Mouse (Mus musculus): ENCODE measurements at regions not wholly inside any gene's neighbourhood (a gene's known extent, or its start where the extent isn't known, plus 50 kb on each side); places are given as distances from the start of the nearest gene placed in this dataset.

DNA sequence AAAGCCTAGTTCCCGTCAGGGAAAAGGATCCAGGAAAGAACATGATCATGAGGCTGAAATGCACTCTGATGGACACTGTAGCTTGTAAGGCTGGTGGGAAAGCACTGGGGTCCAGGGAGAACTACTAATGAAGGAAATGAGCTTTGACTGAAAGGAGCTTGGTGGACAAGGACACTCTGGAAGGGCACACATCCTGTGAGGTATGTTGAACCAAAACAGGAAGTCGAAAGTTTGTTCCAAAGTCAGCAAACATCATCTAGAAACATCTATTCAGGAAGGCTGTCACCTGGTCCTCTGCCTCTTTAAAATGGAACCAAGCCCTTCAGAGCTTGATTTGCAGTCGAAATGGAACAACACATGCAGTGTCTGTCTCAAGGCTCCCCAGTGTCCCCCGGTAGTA lies 143.1 kb downstream of the Hlx start:
- no peaks in the 10 kb centered on the region for H3K4me1 ChIP-seq
- H3K9me3 ChIP-seq (replicated peaks): no peaks in the 10 kb centered on the region
- H3K27ac ChIP-seq (replicated peaks): no peak overlapping the region
- no peak overlapping the region for H3K4me3 ChIP-seq
- H3K36me3 ChIP-seq: no peaks in the 10 kb centered on the region
- 84% methylated on average over 4 of the region's 4 CpGs for WGBS
- H3K27me3 ChIP-seq (ENCODE audit: low read depth, poor library complexity, severe bottlenecking): no peaks in the 10 kb centered on the region
- no peak for DNase-seq (ENCODE audit: low spot score)

DNA sequence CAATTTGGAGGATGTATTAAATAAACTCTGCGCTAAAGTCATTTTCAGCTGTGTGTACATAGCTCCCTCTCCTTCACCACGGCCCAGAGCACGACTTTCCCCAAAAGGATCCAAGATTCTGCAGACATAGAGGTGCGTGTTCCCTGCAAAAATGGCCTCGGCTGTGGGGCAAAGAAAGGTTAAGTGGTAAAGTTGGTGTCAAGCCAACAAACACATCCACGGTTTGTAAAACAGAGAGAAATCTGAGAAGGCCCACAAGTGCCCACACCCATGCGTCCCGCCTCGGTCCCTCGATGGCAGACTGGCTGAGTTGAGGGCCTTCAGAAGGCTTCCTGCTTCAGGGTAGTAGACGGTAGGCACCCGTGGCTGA lies 147.9 kb downstream of the Hlx start:
- H3K9me3 ChIP-seq (replicated peaks): no peaks in the 10 kb centered on the region
- DNase-seq (ENCODE audit: low spot score): no peak
- 84% methylated on average over 12 of the region's 12 CpGs for WGBS
- H3K27ac ChIP-seq (replicated peaks): no peak overlapping the region
- no peak overlapping the region for H3K4me3 ChIP-seq
- no peaks in the 10 kb centered on the region for H3K27me3 ChIP-seq (ENCODE audit: low read depth, poor library complexity, severe bottlenecking)
- H3K4me1 ChIP-seq: no peaks in the 10 kb centered on the region
- no peaks in the 10 kb centered on the region for H3K36me3 ChIP-seq

DNA sequence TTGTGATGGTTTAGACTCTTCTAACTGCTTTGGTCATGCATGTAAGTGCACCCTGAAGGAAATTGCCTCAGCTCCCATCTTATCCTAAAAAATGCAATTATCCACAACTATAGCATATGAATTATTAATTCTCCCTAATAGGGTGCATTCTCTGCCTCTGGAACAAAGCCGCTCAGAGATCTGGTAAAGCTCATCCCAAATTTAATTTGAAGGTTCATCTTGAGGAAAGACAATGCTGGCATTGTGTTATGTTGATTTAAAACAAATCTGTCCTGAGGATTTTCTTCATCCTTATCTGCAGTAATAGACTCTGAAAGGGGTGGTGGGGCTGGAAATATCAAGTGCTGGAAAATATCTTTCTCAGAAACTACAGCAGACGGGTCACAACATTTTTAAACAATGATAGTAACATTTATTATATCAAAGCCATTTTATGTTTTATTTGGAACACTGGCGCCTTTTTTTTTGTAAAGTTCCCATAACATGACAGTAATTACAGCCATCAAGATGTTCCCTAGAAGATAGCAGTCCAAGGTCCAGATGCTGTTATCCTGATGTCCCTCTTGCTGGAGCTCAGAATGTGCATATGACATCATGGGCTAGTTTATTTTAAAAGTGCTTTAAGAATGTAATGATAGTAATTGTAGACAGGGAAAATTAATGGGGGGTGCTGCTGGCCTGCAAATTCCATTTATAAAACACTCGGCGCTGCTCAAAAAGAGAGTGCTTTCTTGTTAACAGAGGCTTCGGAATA lies 148.5 kb downstream of the Hlx start:
- WGBS: 92% methylated on average over 6 of the region's 6 CpGs
- Histone ChIP-seq H3K4me3 (no peak overlapping the region), H3K9me3 (replicated peaks) (no peaks in the 10 kb centered on the region), H3K4me1 (no peaks in the 10 kb centered on the region), H3K27me3 (ENCODE audit: low read depth, poor library complexity, severe bottlenecking) (no peaks in the 10 kb centered on the region), H3K36me3 (no peaks in the 10 kb centered on the region), H3K27ac (replicated peaks) (no peak overlapping the region)
- DNase-seq (ENCODE audit: low spot score): no peak

DNA sequence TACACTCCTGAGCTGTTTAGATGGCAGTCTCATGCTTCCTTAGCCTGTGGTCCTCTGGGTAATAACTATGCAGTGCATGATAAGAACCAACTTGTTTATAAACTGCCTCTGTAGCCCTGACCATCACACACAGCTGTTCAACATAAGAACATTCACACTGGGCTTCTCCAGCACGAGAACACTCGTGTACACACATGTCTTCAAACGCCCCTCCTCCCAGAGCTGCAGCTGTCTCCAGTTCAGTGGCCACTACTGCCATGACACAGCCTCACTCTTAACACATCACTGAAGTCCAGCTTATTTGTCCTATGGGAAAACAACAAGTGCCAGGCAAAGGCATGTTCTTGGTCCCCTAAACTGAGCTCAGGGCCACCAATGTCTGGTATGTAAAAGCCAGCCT lies 152.9 kb downstream of the Hlx start:
- no peak for DNase-seq (ENCODE audit: low spot score)
- no peaks in the 10 kb centered on the region for H3K27me3 ChIP-seq (ENCODE audit: low read depth, poor library complexity, severe bottlenecking)
- no peak overlapping the region for H3K27ac ChIP-seq (replicated peaks)
- no peaks in the 10 kb centered on the region for H3K9me3 ChIP-seq (replicated peaks)
- 84% methylated on average over 3 of the region's 3 CpGs for WGBS
- H3K4me1 ChIP-seq: no peaks in the 10 kb centered on the region
- no peak overlapping the region for H3K4me3 ChIP-seq
- no peaks in the 10 kb centered on the region for H3K36me3 ChIP-seq

DNA sequence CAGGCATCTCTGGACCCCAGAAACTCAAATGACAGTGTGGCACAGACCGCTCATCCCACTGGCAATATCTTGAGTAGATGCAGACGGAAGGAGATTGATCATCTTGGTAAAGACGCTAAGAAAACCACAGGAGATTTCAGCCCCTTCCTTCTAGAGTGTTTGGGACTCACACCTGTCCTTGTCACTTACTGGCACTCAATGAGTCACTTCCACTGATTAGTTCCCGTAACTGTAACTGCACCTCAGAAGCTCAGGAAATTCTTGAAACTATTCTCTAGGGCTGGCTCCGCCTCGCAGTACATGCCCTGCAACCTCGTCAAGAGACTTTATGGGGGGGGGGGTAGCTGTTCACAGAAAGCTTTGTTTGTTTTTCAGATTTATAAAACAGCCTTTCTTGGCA lies 155.9 kb downstream of the Hlx start:
- H3K4me3 ChIP-seq: no peak overlapping the region
- no peaks in the 10 kb centered on the region for H3K4me1 ChIP-seq
- no peaks in the 10 kb centered on the region for H3K27me3 ChIP-seq (ENCODE audit: low read depth, poor library complexity, severe bottlenecking)
- no peak overlapping the region for H3K27ac ChIP-seq (replicated peaks)
- WGBS: 85% methylated on average over 7 of the region's 7 CpGs
- no peaks in the 10 kb centered on the region for H3K9me3 ChIP-seq (replicated peaks)
- H3K36me3 ChIP-seq: no peaks in the 10 kb centered on the region
- no peak for DNase-seq (ENCODE audit: low spot score)

DNA sequence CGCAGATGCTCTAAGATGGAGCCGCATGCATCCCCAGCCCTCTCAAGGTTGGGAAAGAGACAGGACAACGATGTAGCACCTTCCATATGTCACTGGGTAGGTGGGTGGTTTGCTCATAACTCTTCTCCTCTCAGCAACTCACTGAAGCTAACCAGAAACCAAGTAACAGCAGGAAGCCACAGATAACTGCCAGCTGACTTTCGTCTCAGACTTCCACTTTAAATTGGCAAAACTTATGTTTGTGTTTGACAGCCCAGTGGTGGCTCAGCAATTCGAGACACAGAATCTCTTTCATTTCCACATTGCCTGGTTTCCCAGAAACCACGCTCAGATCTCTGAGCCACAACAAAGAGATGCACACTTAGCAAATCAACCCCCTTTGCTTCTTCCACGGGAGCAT lies 159.1 kb downstream of the Hlx start:
- WGBS: 78% methylated on average over 7 of the region's 7 CpGs
- DNase-seq (ENCODE audit: low spot score): no peak
- H3K27me3 ChIP-seq (ENCODE audit: low read depth, poor library complexity, severe bottlenecking): no peaks in the 10 kb centered on the region
- no peaks in the 10 kb centered on the region for H3K9me3 ChIP-seq (replicated peaks)
- H3K4me3 ChIP-seq: no peak overlapping the region
- no peak overlapping the region for H3K27ac ChIP-seq (replicated peaks)
- H3K4me1 ChIP-seq: no peaks in the 10 kb centered on the region
- H3K36me3 ChIP-seq: no peaks in the 10 kb centered on the region

DNA sequence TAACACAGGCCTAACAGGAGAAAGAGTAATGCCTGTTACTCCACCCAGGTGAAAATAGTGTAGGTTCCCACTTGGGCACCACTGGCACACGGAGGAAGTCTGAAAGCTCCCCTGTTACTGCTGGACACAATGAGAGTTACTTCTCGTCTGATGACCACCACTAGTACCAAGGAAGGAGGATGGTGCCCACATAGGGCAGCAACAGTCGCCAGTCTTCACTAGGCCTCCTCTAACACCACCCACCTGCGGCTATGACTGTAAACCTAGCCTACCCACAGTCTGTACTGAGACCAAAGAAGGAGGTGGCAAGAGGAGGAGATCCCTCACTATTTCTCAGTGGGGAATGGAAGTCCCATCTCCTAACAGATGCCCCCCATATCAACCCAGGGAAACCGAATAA lies 161.7 kb downstream of the Hlx start:
- H3K27ac ChIP-seq (replicated peaks): no peak overlapping the region
- no peaks in the 10 kb centered on the region for H3K9me3 ChIP-seq (replicated peaks)
- H3K4me3 ChIP-seq: no peak overlapping the region
- H3K27me3 ChIP-seq (ENCODE audit: low read depth, poor library complexity, severe bottlenecking): no peaks in the 10 kb centered on the region
- no peak for DNase-seq (ENCODE audit: low spot score)
- no peaks in the 10 kb centered on the region for H3K36me3 ChIP-seq
- no peaks in the 10 kb centered on the region for H3K4me1 ChIP-seq
- 90% methylated on average over 5 of the region's 5 CpGs for WGBS

DNA sequence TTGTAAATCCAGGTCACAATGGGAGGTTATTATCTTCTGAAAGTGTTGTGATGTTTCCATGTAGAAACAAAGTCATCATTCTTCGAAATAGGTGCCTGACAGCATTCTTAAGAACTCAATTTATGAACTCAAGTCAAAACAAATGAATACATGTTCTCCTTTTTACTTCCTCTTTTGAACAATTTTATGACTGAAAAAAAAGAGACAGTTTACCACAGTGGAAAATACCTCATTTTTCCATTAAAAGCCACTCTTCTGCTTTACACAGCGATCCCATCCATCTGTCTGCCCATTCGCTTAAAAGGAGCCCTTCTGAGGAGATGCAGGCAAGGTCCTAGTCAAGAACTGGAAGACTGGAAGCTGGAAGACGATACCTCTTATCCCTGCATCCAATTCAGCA lies 169.5 kb downstream of the Hlx start:
- DNase-seq (ENCODE audit: low spot score): no peak
- no peaks in the 10 kb centered on the region for H3K27me3 ChIP-seq (ENCODE audit: low read depth, poor library complexity, severe bottlenecking)
- H3K27ac ChIP-seq (replicated peaks): no peak overlapping the region
- H3K9me3 ChIP-seq (replicated peaks): no peaks in the 10 kb centered on the region
- H3K4me1 ChIP-seq: no peaks in the 10 kb centered on the region
- no peaks in the 10 kb centered on the region for H3K36me3 ChIP-seq
- no peak overlapping the region for H3K4me3 ChIP-seq
- 94% methylated on average over 4 of the region's 4 CpGs for WGBS

DNA sequence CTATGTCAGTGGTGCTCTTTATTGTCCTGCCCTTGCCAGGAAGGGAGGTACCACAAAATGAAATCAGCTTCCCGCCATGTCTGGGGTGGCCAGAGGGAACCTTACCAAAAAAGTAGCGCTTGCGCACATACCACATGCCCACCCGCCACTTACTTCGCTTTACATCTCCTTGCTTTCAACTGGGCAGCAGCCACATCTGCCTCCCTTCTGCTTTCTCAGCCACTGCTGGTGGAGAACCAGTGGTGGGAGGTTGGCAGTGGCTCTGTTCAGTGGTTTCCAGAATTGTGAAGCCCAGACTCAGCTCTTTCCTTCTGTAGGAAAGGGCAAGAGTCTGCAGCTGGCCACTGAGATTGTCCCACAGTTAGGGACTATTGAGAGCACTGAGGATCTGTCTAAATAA lies 170.2 kb downstream of the Hlx start:
- 97% methylated on average over 5 of the region's 5 CpGs for WGBS
- no peaks in the 10 kb centered on the region for H3K36me3 ChIP-seq
- no peak overlapping the region for H3K27ac ChIP-seq (replicated peaks)
- no peaks in the 10 kb centered on the region for H3K27me3 ChIP-seq (ENCODE audit: low read depth, poor library complexity, severe bottlenecking)
- H3K4me1 ChIP-seq: no peaks in the 10 kb centered on the region
- DNase-seq (ENCODE audit: low spot score): no peak
- no peaks in the 10 kb centered on the region for H3K9me3 ChIP-seq (replicated peaks)
- H3K4me3 ChIP-seq: no peak overlapping the region

DNA sequence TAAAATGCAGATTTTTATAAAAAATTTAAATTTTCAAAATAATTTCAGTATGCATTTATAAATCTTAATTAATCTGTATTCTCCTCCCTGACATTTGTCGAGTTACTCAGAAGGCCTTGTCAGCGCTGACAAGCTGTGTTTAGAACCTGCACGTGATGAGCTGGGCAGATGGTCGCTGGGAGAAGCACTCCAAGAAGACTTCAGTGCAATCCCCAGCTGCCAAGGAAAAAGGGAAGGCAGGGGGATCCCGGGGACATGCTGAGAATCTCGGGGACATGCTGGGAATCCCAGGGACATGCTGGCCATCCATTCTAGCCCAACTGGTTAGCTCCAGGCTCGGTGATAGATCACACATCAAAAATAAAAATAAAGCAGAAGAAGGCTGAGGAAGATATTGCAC lies 172.9 kb downstream of the Hlx start:
- 83% methylated on average over 7 of the region's 7 CpGs for WGBS
- no peaks in the 10 kb centered on the region for H3K27me3 ChIP-seq (ENCODE audit: low read depth, poor library complexity, severe bottlenecking)
- no peak overlapping the region for H3K4me3 ChIP-seq
- no peaks in the 10 kb centered on the region for H3K9me3 ChIP-seq (replicated peaks)
- no peak for DNase-seq (ENCODE audit: low spot score)
- H3K4me1 ChIP-seq: no peaks in the 10 kb centered on the region
- H3K36me3 ChIP-seq: no peaks in the 10 kb centered on the region
- no peak overlapping the region for H3K27ac ChIP-seq (replicated peaks)

DNA sequence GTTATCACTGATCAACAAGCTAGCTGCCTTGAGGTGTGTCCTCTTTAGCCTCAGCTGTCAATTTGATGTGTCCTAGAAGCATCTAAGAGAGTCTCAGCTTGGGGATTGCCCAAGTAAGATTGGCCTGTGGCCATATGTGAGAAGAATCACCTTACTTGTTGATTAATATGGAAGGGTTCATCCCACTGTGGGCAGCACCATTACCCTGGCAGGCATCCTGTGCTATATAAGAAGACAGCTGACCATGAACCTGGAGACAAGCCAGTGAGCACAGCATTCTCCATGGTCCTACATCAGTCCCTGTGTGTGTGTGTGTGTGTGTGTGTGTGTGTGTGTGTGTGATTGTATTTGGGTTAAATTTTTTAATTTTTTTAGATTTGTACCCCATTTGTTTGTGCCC lies 178.6 kb downstream of the Hlx start:
- H3K4me1 ChIP-seq: no peaks in the 10 kb centered on the region
- DNase-seq (ENCODE audit: low spot score): no peak
- no peaks in the 10 kb centered on the region for H3K27me3 ChIP-seq (ENCODE audit: low read depth, poor library complexity, severe bottlenecking)
- no peaks in the 10 kb centered on the region for H3K9me3 ChIP-seq (replicated peaks)
- H3K4me3 ChIP-seq: no peak overlapping the region
- no peaks in the 10 kb centered on the region for H3K36me3 ChIP-seq
- no peak overlapping the region for H3K27ac ChIP-seq (replicated peaks)

DNA sequence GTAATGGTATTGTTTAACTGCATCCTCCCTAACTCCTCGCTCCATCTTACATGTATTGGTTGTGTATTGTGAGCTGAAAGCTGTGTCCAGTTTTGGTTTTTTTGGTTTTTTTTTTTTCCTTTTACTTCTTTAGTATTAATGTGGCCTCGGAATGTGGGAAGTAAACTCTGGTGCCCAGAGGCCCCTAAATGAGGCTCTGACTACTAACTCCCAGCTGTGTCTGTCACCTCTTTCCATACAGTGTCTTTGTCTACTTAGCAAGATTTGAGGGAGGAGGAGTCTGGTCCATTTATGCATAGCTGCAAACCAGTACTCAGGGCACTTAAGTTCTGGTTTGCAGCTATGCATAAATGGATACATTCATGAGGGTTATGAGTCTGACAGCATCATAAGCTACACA lies 181.9 kb downstream of the Hlx start:
- H3K4me3 ChIP-seq: no peak overlapping the region
- no peak overlapping the region for H3K27ac ChIP-seq (replicated peaks)
- WGBS: 92% methylated on average over 2 of the region's 2 CpGs
- H3K4me1 ChIP-seq: no peaks in the 10 kb centered on the region
- H3K27me3 ChIP-seq (ENCODE audit: low read depth, poor library complexity, severe bottlenecking): no peaks in the 10 kb centered on the region
- no peaks in the 10 kb centered on the region for H3K36me3 ChIP-seq
- no peak for DNase-seq (ENCODE audit: low spot score)
- no peaks in the 10 kb centered on the region for H3K9me3 ChIP-seq (replicated peaks)

DNA sequence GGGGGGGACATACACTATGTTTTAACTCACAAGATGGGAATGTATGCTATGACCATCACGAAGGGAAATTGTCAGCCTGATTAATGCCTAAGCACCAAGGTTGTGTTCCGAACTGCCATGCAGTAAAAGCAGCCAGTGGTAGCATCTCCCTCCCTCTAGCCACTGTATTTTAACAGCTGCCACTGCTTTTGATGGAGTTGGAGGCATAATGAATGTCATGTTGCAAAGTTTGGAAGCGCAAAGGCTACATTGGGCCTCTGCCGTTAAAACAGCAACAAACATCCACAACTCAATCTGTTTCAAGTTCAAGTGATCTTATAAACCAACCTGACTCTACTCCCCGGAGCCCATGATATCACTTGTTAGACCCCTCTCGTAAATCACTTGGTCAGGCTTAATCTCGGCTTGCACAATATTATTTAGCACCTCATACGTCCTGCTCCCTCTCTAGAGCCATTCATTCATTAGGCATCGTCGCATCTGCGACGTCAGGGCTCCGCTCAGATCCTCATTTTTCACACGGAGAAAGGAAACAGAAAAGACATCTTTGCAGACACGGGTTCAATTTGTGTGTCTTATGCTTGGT lies 184.7 kb downstream of the Hlx start:
- 92% methylated on average over 15 of the region's 15 CpGs for WGBS

More for the DNA sequence above, 184.7 kb downstream of the Hlx start:
- Histone ChIP-seq H3K4me3 (no peak overlapping the region), H3K27me3 (ENCODE audit: low read depth, poor library complexity, severe bottlenecking) (no peaks in the 10 kb centered on the region), H3K27ac (replicated peaks) (no peak overlapping the region), H3K36me3 (no peaks in the 10 kb centered on the region), H3K9me3 (replicated peaks) (no peaks in the 10 kb centered on the region), H3K4me1 (no peaks in the 10 kb centered on the region)
- no peak for DNase-seq (ENCODE audit: low spot score)

Data from midbrain, embryonic 10.5 days (tissue).